Mouse (Mus musculus) testis, adult 2 months (tissue): ENCODE data around the gene Dglucy.

Source experiments
- CTCF ChIP-seq: fragments of 200-500 bp; IDR thresholded peaks from 2 replicates; pipeline ENCODE4 v1.5.1; 2012; ENCODE audit warnings: low read depth, mild to moderate bottlenecking, inconsistent platforms, low read length, moderate library complexity; ENCODE audit not compliant: control insufficient read depth, insufficient read depth, insufficient replicate concordance
- POLR2A ChIP-seq: fragments of 200-500 bp; IDR thresholded peaks from 2 replicates; pipeline ENCODE4 v1.6.1; 2012; ENCODE audit warnings: low read depth, mild to moderate bottlenecking, inconsistent platforms, low read length, moderate library complexity; ENCODE audit not compliant: control insufficient read depth

- no peak for TF ChIP-seq POLR2A
- TF ChIP-seq CTCF = no peak
These were observed 452 bp upstream of the Dglucy start for GRCm38 (mm10) chr12:100778276-100778933.
